Mouse (Mus musculus) ES-Bruce4 (cell line): ENCODE measurements at regions not wholly inside any gene's neighbourhood (a gene's known extent, or its start where the extent isn't known, plus 50 kb on each side); places are given as distances from the start of the nearest gene placed in this dataset.

Experiments
- CTCF ChIP-seq: IDR thresholded peaks from one replicate; pipeline ENCODE4 v1.8.1; 2011; ENCODE audit warnings: low read depth, low read length
- EP300 ChIP-seq: IDR thresholded peaks from 2 replicates; pipeline ENCODE4 v1.6.1; 2011; ENCODE audit warnings: low read depth, low read length; ENCODE audit not compliant: insufficient read depth
- POLR2A ChIP-seq: IDR thresholded peaks from one replicate; pipeline ENCODE4 v1.8.1; 2011; ENCODE audit warnings: low read length; ENCODE audit not compliant: insufficient read depth

- TF ChIP-seq POLR2A (no peak), CTCF (no peak), EP300 (no peak)
Measured at GRCm38 (mm10) chr6:66197990-66198389, 245.6 kb downstream of the 4930544G11Rik start.
